Mouse (Mus musculus) brain, embryonic 14.5 days (tissue): ENCODE results near the gene Tor2a.

ENCODE experiments used
- CTCF ChIP-seq: fragments of 200-500 bp; IDR thresholded peaks from 2 replicates; pipeline ENCODE4 v1.5.1; 2012; ENCODE audit warnings: inconsistent platforms, mild to moderate bottlenecking, moderate library complexity, borderline replicate concordance; ENCODE audit not compliant: insufficient read depth, insufficient read length; ENCODE audit errors: extremely low read depth
- POLR2A ChIP-seq: fragments of 200-500 bp; IDR thresholded peaks from 2 replicates; pipeline ENCODE4 v1.6.1; 2012; ENCODE audit warnings: mild to moderate bottlenecking, inconsistent platforms, borderline replicate concordance; ENCODE audit not compliant: poor library complexity, insufficient read depth, insufficient read length, severe bottlenecking; ENCODE audit errors: extremely low read depth

DNA sequence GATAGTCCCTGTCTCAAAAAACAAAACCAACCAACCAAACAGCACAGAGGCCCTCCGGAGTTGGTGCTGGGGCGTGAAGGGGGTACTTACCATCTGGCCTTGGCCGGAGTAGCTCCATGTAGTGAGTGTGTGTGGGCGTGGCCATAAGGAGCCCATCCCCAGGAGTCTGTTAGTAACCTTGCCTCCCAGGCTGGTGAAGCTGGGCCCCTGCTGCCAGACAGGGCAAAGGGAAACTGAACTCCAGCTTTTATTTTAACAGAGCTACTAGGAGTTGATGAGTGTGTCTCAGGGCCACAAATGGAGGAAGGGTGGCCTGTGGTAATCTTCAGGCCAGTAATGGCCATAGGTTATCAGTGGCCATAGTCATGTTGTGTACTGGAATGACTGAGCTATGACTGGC is 22.6 kb upstream of the Tor2a start:
- TF ChIP-seq CTCF = no peak
- no peak for TF ChIP-seq POLR2A
